16 mouse cellular contexts compared by ENCODE assay signal in the genomic region with DNA sequence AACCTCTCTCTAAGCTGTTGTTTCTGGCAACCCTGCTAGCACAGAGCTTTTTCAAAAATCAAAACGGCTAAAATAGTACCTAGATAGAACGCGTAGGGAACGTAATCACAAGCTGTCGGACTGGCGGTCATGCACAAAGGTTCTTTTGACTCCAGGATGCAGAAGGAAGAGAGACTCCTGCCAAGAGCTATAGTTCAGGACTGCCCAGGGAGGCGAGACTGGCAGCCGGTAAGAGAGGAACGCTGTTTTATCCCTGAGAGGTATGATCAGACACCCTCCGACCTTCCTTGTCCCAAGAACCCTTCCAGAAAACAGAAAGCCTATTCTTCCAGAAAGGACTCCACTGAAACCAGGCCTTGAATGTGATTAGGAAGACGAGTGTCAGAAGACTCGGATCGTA. TPM values are rescaled to one million over a fixed set of nuclear protein-coding genes. Genes with fewer than 3 reads are reported as not detected.
DNase-seq lines count a peak whose midpoint lies in the region; ATAC-seq and TF ChIP-seq lines count a peak whose summit lies in the region.
"Had no signal": no experiment of that assay in that cellular context is flagged by ENCODE, and none has a peak within 500 bp of the region (broad histone marks: within the 10 kb centered on the region; RNA-seq: fewer than 3 reads in every experiment).

No protein-coding gene starts in this region.

- WGBS in embryonic facial prominence, embryonic 13.5 days, result 49% methylated on average over 13 of the region's 13 CpGs
- 55% methylated on average over 13 of the region's 13 CpGs for WGBS in embryonic facial prominence, embryonic 10.5 days
- WGBS in hindbrain, embryonic 16.5 days, result 49% methylated on average over 13 of the region's 13 CpGs
- 73% methylated on average over 13 of the region's 13 CpGs for WGBS in hindbrain, embryonic 11.5 days
- 46% methylated on average over 13 of the region's 13 CpGs for WGBS in midbrain, postnatal 0 days
- WGBS in midbrain, embryonic 13.5 days, result 59% methylated on average over 13 of the region's 13 CpGs
- 79% methylated on average over 13 of the region's 13 CpGs for WGBS in stomach, embryonic 14.5 days

- no peaks in the 10 kb centered on the region for H3K27me3 ChIP-seq in embryonic facial prominence, embryonic 13.5 days
- H3K27me3 ChIP-seq in embryonic facial prominence, embryonic 10.5 days (replicated peaks; ENCODE audit: low read depth, poor library complexity, severe bottlenecking), result peaks cover 12% of the 10 kb centered on the region; the same call in 1 of the 2 replicates
- H3K27me3 ChIP-seq in hindbrain, embryonic 16.5 days (replicated peaks; ENCODE audit: control insufficient read depth, insufficient read depth, low read length), result no peaks in the 10 kb centered on the region
- no peaks in the 10 kb centered on the region; the same call in 1 of the 2 replicates for H3K27me3 ChIP-seq in hindbrain, embryonic 11.5 days (ENCODE audit: control insufficient read depth, insufficient read depth, low read length)
- H3K27me3 ChIP-seq in midbrain, postnatal 0 days (ENCODE audit: insufficient read depth, low read length), result no peaks in the 10 kb centered on the region
- H3K27me3 ChIP-seq in midbrain, embryonic 13.5 days, result peaks cover 23% of the 10 kb centered on the region
- no peaks in the 10 kb centered on the region for H3K27me3 ChIP-seq in stomach, embryonic 14.5 days (ENCODE audit: control insufficient read depth, insufficient read depth, low read length)

- no peak for DNase-seq in embryonic facial prominence, embryonic 10.5 days (ENCODE audit: low spot score)
- no peak for DNase-seq in hindbrain, embryonic 11.5 days (ENCODE audit: low spot score)
- DNase-seq in midbrain, postnatal 0 days (ENCODE audit: low spot score), result peak; percentile 17
- DNase-seq: adrenal gland, postnatal 25 days; cerebellum, adult 11-12 months; kidney, adult 8-10 months; left cerebral cortex, postnatal 4 days; thymus, adult 18-20 months had no signal

- no peak for ATAC-seq in embryonic facial prominence, embryonic 13.5 days (ENCODE audit: insufficient number of reproducible peaks, insufficient read depth, low FRiP score, low TSS enrichment, low read depth)
- no peak for ATAC-seq in hindbrain, embryonic 16.5 days
- ATAC-seq in hindbrain, embryonic 11.5 days (ENCODE audit: low FRiP score), result no peak
- no peak for ATAC-seq in midbrain, postnatal 0 days (ENCODE audit: low FRiP score)
- ATAC-seq in midbrain, embryonic 13.5 days, result no peak
- ATAC-seq in stomach, embryonic 14.5 days (ENCODE audit: insufficient number of reproducible peaks, insufficient read depth, low FRiP score, low read depth), result no peak
- no peak for ATAC-seq in megakaryocyte-erythroid progenitor cell, adult 5-6 weeks (replicated peaks; ENCODE audit: low FRiP score, low TSS enrichment, poor library complexity, severe bottlenecking)

- no peak overlapping the region for H3K9ac ChIP-seq in embryonic facial prominence, embryonic 13.5 days
- no peak overlapping the region for H3K9ac ChIP-seq in hindbrain, embryonic 16.5 days (ENCODE audit: low read depth, low read length)
- H3K9ac ChIP-seq in hindbrain, embryonic 11.5 days (ENCODE audit: low read depth, low read length), result no peak overlapping the region
- H3K9ac ChIP-seq in midbrain, postnatal 0 days (replicated peaks; ENCODE audit: low read length, poor library complexity, severe bottlenecking), result no peak overlapping the region
- H3K9ac ChIP-seq in midbrain, embryonic 13.5 days (replicated peaks), result no peak overlapping the region
- no peak overlapping the region for H3K9ac ChIP-seq in stomach, embryonic 14.5 days (replicated peaks; ENCODE audit: low read depth, low read length)

- TF ChIP-seq CTCF in midbrain, postnatal 0 days (IDR thresholded peaks at IDR 0.05), result no peak

- H3K9me3 ChIP-seq in embryonic facial prominence, embryonic 13.5 days, result no peaks in the 10 kb centered on the region
- no peaks in the 10 kb centered on the region for H3K9me3 ChIP-seq in embryonic facial prominence, embryonic 10.5 days
- H3K9me3 ChIP-seq in hindbrain, embryonic 16.5 days (ENCODE audit: control insufficient read depth, low read length), result no peaks in the 10 kb centered on the region
- H3K9me3 ChIP-seq in hindbrain, embryonic 11.5 days (ENCODE audit: control insufficient read depth, low read length), result no peaks in the 10 kb centered on the region
- H3K9me3 ChIP-seq in midbrain, postnatal 0 days (ENCODE audit: low read length), result no peaks in the 10 kb centered on the region
- H3K9me3 ChIP-seq in midbrain, embryonic 13.5 days, result no peaks in the 10 kb centered on the region
- no peaks in the 10 kb centered on the region for H3K9me3 ChIP-seq in stomach, embryonic 14.5 days (ENCODE audit: control insufficient read depth, low read depth, low read length)

- peak overlapping the region; percentile 22; the same call in 1 of the 2 replicates for H3K4me2 ChIP-seq in embryonic facial prominence, embryonic 13.5 days
- H3K4me2 ChIP-seq in hindbrain, embryonic 16.5 days (ENCODE audit: low read length), result peak overlapping the region; percentile 6; the same call in 1 of the 2 replicates
- no peak overlapping the region for H3K4me2 ChIP-seq in hindbrain, embryonic 11.5 days (replicated peaks; ENCODE audit: low read depth, low read length)
- no peak overlapping the region for H3K4me2 ChIP-seq in midbrain, postnatal 0 days (ENCODE audit: low read depth, low read length, poor library complexity, severe bottlenecking)
- no peak overlapping the region for H3K4me2 ChIP-seq in midbrain, embryonic 13.5 days (replicated peaks)
- H3K4me2 ChIP-seq in stomach, embryonic 14.5 days (replicated peaks; ENCODE audit: low read depth, low read length), result 0 out of 2 replicates have a peak overlapping the region, but pooled peaks have one; percentile 1

- no peak overlapping the region for H3K4me3 ChIP-seq in embryonic facial prominence, embryonic 13.5 days
- no peak overlapping the region for H3K4me3 ChIP-seq in embryonic facial prominence, embryonic 10.5 days
- H3K4me3 ChIP-seq in hindbrain, embryonic 16.5 days (ENCODE audit: low read length), result no peak overlapping the region
- H3K4me3 ChIP-seq in hindbrain, embryonic 11.5 days (ENCODE audit: low read depth, low read length), result no peak overlapping the region
- H3K4me3 ChIP-seq in midbrain, postnatal 0 days (ENCODE audit: low read depth, low read length), result no peak overlapping the region
- H3K4me3 ChIP-seq in midbrain, embryonic 13.5 days (replicated peaks), result no peak overlapping the region
- H3K4me3 ChIP-seq in stomach, embryonic 14.5 days (ENCODE audit: low read depth, low read length), result no peak overlapping the region

- H3K4me1 ChIP-seq in embryonic facial prominence, embryonic 13.5 days, result peaks cover 17% of the 10 kb centered on the region
- H3K4me1 ChIP-seq in embryonic facial prominence, embryonic 10.5 days, result peaks cover 37% of the 10 kb centered on the region
- H3K4me1 ChIP-seq in hindbrain, embryonic 16.5 days (ENCODE audit: control insufficient read depth, insufficient read depth, low read depth, low read length), result peaks cover 12% of the 10 kb centered on the region
- H3K4me1 ChIP-seq in hindbrain, embryonic 11.5 days (replicated peaks; ENCODE audit: control insufficient read depth, insufficient read depth, low read length), result 0 out of 2 replicates have a peak, but pooled peaks cover 3% of the 10 kb centered on the region
- H3K4me1 ChIP-seq in midbrain, postnatal 0 days (ENCODE audit: insufficient read depth, low read length), result 0 out of 2 replicates have a peak, but pooled peaks cover 3% of the 10 kb centered on the region
- peaks cover 24% of the 10 kb centered on the region for H3K4me1 ChIP-seq in midbrain, embryonic 13.5 days (replicated peaks)
- H3K4me1 ChIP-seq in stomach, embryonic 14.5 days (ENCODE audit: control insufficient read depth, insufficient read depth, low read length), result peaks cover 14% of the 10 kb centered on the region

- no peak overlapping the region; the same call in 1 of the 2 replicates for H3K27ac ChIP-seq in embryonic facial prominence, embryonic 13.5 days
- H3K27ac ChIP-seq in embryonic facial prominence, embryonic 10.5 days (replicated peaks), result no peak overlapping the region
- peak overlapping the region; percentile 9; the same call in 1 of the 2 replicates for H3K27ac ChIP-seq in hindbrain, embryonic 16.5 days (ENCODE audit: low read depth, low read length)
- H3K27ac ChIP-seq in hindbrain, embryonic 11.5 days (ENCODE audit: low read depth, low read length), result no peak overlapping the region
- no peak overlapping the region for H3K27ac ChIP-seq in midbrain, postnatal 0 days (ENCODE audit: low read depth, low read length)
- H3K27ac ChIP-seq in midbrain, embryonic 13.5 days, result no peak overlapping the region
- no peak overlapping the region for H3K27ac ChIP-seq in stomach, embryonic 14.5 days (ENCODE audit: low read length)

- peaks cover 3% of the 10 kb centered on the region; the same call in 1 of the 2 replicates for H3K36me3 ChIP-seq in embryonic facial prominence, embryonic 13.5 days
- peaks cover 2% of the 10 kb centered on the region for H3K36me3 ChIP-seq in embryonic facial prominence, embryonic 10.5 days (replicated peaks)
- H3K36me3 ChIP-seq in hindbrain, embryonic 16.5 days (ENCODE audit: control insufficient read depth, insufficient read depth, low read length), result no peaks in the 10 kb centered on the region
- H3K36me3 ChIP-seq in hindbrain, embryonic 11.5 days (ENCODE audit: control insufficient read depth, insufficient read depth, low read length), result no peaks in the 10 kb centered on the region
- H3K36me3 ChIP-seq in midbrain, postnatal 0 days (ENCODE audit: insufficient read depth, low read length), result no peaks in the 10 kb centered on the region
- H3K36me3 ChIP-seq in midbrain, embryonic 13.5 days, result no peaks in the 10 kb centered on the region
- H3K36me3 ChIP-seq in stomach, embryonic 14.5 days (ENCODE audit: control insufficient read depth, insufficient read depth, low read length), result no peaks in the 10 kb centered on the region

RNA-seq across cellular contexts. Expression of a gene that starts 2.6 kb away (rescaled TPM):
- polyA plus RNA-seq in embryonic facial prominence, embryonic 13.5 days (2015; fragmentation: Nextera tagmentation; extraction: Ambion mirVana), result 11.3 and 15.9 TPM in 2 replicates
- polyA plus RNA-seq in embryonic facial prominence, embryonic 10.5 days (2016; fragmentation: Nextera tagmentation; extraction: Ambion mirVana), result 11.8 and 12.1 TPM in 2 replicates
- 5.8 and 7.9 TPM in 2 replicates for polyA plus RNA-seq in hindbrain, embryonic 16.5 days (2015; fragmentation: Nextera tagmentation; extraction: Ambion mirVana)
- polyA plus RNA-seq in hindbrain, embryonic 11.5 days (2014; fragmentation: Nextera tagmentation; extraction: Ambion mirVana), result 11.1 and 11.8 TPM in 2 replicates
- 10.5 and 11.0 TPM in 2 replicates for total RNA-seq in midbrain, postnatal 0 days (2014; rRNA removed)
- polyA plus RNA-seq in midbrain, postnatal 0 days (2015; fragmentation: Nextera tagmentation; extraction: Ambion mirVana), result 3.8 and 5.1 TPM in 2 replicates
- polyA plus RNA-seq in midbrain, embryonic 13.5 days (2015; fragmentation: Nextera tagmentation; extraction: Ambion mirVana), result 5.4 and 6.3 TPM in 2 replicates
- 29.4 and 33.3 TPM in 2 replicates for polyA plus RNA-seq in stomach, embryonic 14.5 days (2014; fragmentation: Nextera tagmentation; extraction: Ambion mirVana)
- total RNA-seq in megakaryocyte-erythroid progenitor cell, adult 5-6 weeks (2014; fragmentation: Nextera tagmentation), result 9.0 and 14.5 TPM in 2 replicates
- 16.0 and 17.7 TPM in 2 replicates for total RNA-seq in megakaryocyte-erythroid progenitor cell, adult 5-6 weeks (2017)

RNA-seq across cellular contexts. Expression of a gene that starts 31.0 kb away (rescaled TPM):
- not detected in 2 replicates for polyA plus RNA-seq in embryonic facial prominence, embryonic 13.5 days (2015; fragmentation: Nextera tagmentation; extraction: Ambion mirVana)
- polyA plus RNA-seq in embryonic facial prominence, embryonic 10.5 days (2016; fragmentation: Nextera tagmentation; extraction: Ambion mirVana), result not detected in 2 replicates
- not detected in 2 replicates for polyA plus RNA-seq in hindbrain, embryonic 16.5 days (2015; fragmentation: Nextera tagmentation; extraction: Ambion mirVana)
- polyA plus RNA-seq in hindbrain, embryonic 11.5 days (2014; fragmentation: Nextera tagmentation; extraction: Ambion mirVana), result not detected in 2 replicates
- 0.19 TPM in 1 of 2 replicates, not detected in the other for total RNA-seq in midbrain, postnatal 0 days (2014; rRNA removed)
- 0.10 and 0.26 TPM in 2 replicates for polyA plus RNA-seq in midbrain, postnatal 0 days (2015; fragmentation: Nextera tagmentation; extraction: Ambion mirVana)
- 0.08 TPM in 1 of 2 replicates, not detected in the other for polyA plus RNA-seq in midbrain, embryonic 13.5 days (2015; fragmentation: Nextera tagmentation; extraction: Ambion mirVana)
- polyA plus RNA-seq in stomach, embryonic 14.5 days (2014; fragmentation: Nextera tagmentation; extraction: Ambion mirVana), result not detected in 2 replicates
- not detected in 2 replicates for total RNA-seq in megakaryocyte-erythroid progenitor cell, adult 5-6 weeks (2014; fragmentation: Nextera tagmentation)
- total RNA-seq in megakaryocyte-erythroid progenitor cell, adult 5-6 weeks (2017), result not detected in 2 replicates
- total RNA-seq: granulocyte monocyte progenitor cell, adult 5-6 weeks; layer of hippocampus, adult 8-10 months; left cerebral cortex, postnatal 4 days had no signal
- polyA plus RNA-seq: forebrain, embryonic 11.5 days had no signal

RNA-seq across cellular contexts. Expression of a gene that starts 45.2 kb away (rescaled TPM):
- 112 TPM in 2 replicates for polyA plus RNA-seq in embryonic facial prominence, embryonic 13.5 days (2015; fragmentation: Nextera tagmentation; extraction: Ambion mirVana)
- 94.8 and 105 TPM in 2 replicates for polyA plus RNA-seq in embryonic facial prominence, embryonic 10.5 days (2016; fragmentation: Nextera tagmentation; extraction: Ambion mirVana)
- polyA plus RNA-seq in hindbrain, embryonic 16.5 days (2015; fragmentation: Nextera tagmentation; extraction: Ambion mirVana), result 145 and 147 TPM in 2 replicates
- 111 and 117 TPM in 2 replicates for polyA plus RNA-seq in hindbrain, embryonic 11.5 days (2014; fragmentation: Nextera tagmentation; extraction: Ambion mirVana)
- total RNA-seq in midbrain, postnatal 0 days (2014; rRNA removed), result 27.0 and 41.3 TPM in 2 replicates
- 140 and 144 TPM in 2 replicates for polyA plus RNA-seq in midbrain, postnatal 0 days (2015; fragmentation: Nextera tagmentation; extraction: Ambion mirVana)
- 135 and 136 TPM in 2 replicates for polyA plus RNA-seq in midbrain, embryonic 13.5 days (2015; fragmentation: Nextera tagmentation; extraction: Ambion mirVana)
- 86.7 and 97.6 TPM in 2 replicates for polyA plus RNA-seq in stomach, embryonic 14.5 days (2014; fragmentation: Nextera tagmentation; extraction: Ambion mirVana)
- 22.3 and 35.0 TPM in 2 replicates for total RNA-seq in megakaryocyte-erythroid progenitor cell, adult 5-6 weeks (2014; fragmentation: Nextera tagmentation)
- 73.2 and 90.1 TPM in 2 replicates for total RNA-seq in megakaryocyte-erythroid progenitor cell, adult 5-6 weeks (2017)

Comparison
In these comparisons a context has a peak if more than half of its experiments do, and no peak if none do; other contexts are left out.
1. H3K4me2 ChIP-seq: peak in embryonic facial prominence, embryonic 13.5 days (single experiment), hindbrain, embryonic 16.5 days (single experiment) and stomach, embryonic 14.5 days (single experiment); none in hindbrain, embryonic 11.5 days (single experiment), midbrain, postnatal 0 days (single experiment) and midbrain, embryonic 13.5 days (single experiment).